Mouse (Mus musculus): ENCODE data around the gene Herc3.

DNA sequence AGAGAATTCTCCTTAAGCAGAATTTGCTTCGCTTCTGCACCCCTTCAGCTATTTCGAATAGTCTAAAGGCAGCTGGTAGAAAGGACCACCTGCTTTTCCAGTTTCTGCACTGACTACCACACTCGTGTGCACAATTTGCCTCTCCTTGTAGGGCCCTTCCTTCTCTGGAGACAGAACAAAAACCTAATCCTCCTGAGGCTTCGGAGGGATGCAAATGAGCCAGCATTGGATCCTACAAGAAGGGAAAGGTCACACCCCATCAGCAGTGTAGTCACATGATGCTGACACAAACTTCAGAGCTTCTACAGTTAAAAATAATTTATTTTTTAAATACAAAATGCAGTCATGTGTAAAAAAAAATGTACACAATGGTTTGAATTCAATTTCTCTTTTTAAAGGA is 99.9 kb downstream of the Herc3 start:
- TF ChIP-seq GATA1 (IDR thresholded peaks at IDR 0.05; ENCODE audit: borderline replicate concordance, low read length) (no peak), CTCF (IDR thresholded peaks at IDR 0.05; ENCODE audit: low read depth, low read length) (no peak), TAL1 (conservative IDR thresholded peaks at IDR 0.05; ENCODE audit: low read depth, low read length) (no peak)

Data from G1E (cell line).